22 mouse cellular contexts compared by ENCODE assay signal in the genomic region with DNA sequence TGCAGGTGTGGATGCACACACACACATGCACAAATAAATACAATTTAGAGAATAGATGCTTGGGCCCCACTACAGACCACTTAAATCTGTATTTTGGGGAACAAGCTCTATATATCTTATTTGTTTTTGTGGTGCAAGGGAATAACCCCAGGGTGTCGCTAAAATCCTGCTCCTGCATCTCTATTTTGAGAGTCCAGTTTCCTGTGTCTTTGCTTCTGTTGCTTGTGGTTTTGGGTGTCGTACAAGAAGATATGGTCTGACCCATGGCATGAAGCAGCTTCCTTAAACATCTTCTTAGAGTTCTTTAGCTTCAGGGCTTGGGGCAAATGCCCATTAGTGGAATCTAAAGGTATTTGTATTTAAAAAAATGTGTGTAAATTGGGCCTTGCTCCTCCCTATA. TPM values are rescaled to one million over a fixed set of nuclear protein-coding genes. Genes with fewer than 3 reads are reported as not detected.
DNase-seq lines count a peak whose midpoint lies in the region; ATAC-seq and TF ChIP-seq lines count a peak whose summit lies in the region.
"Had no signal": no experiment of that assay in that cellular context is flagged by ENCODE, and none has a peak within 500 bp of the region (broad histone marks: within the 10 kb centered on the region; RNA-seq: fewer than 3 reads in every experiment).

No protein-coding gene starts in this region.

- H3K27ac ChIP-seq in bone marrow, adult 2 months (ENCODE audit: control insufficient read depth, insufficient read depth, low read depth, low read length, poor library complexity) = peak overlapping the region; percentile 59; the same call in 1 of the 2 replicates
- H3K27ac ChIP-seq: embryonic facial prominence, embryonic 12.5 days; forebrain, embryonic 13.5 days; heart, embryonic 13.5 days; limb, embryonic 15.5 days; neural tube, embryonic 12.5 days had no signal

- no peak for TF ChIP-seq CTCF in bone marrow, adult 2 months (IDR thresholded peaks at IDR 0.05; ENCODE audit: control insufficient read depth, insufficient read depth, low read length)

- peaks cover 10% of the 10 kb centered on the region for H3K4me1 ChIP-seq in bone marrow, adult 2 months (ENCODE audit: control insufficient read depth, insufficient read depth, low read length)
- H3K4me1 ChIP-seq: embryonic facial prominence, embryonic 12.5 days; forebrain, embryonic 13.5 days; heart, embryonic 13.5 days; limb, embryonic 15.5 days; neural tube, embryonic 12.5 days had no signal

- peak; percentile 64 for ATAC-seq in megakaryocyte, adult 5-6 weeks (ENCODE audit: poor library complexity, severe bottlenecking)
- ATAC-seq: forebrain, embryonic 13.5 days; hindbrain, embryonic 16.5 days; intestine, postnatal 0 days had no signal

- whole genome bisulfite sequencing in bone marrow, adult 2 months = 2% methylated on average over 2 of the region's 2 CpGs

- no peak overlapping the region for H3K4me3 ChIP-seq in bone marrow, adult 2 months (replicated peaks; ENCODE audit: control insufficient read depth, low read depth, low read length)
- H3K4me3 ChIP-seq: embryonic facial prominence, embryonic 12.5 days; erythroblast, embryonic 14.5 days; forebrain, embryonic 13.5 days; heart, embryonic 13.5 days; limb, embryonic 15.5 days; neural tube, embryonic 12.5 days had no signal

- intact Hi-C loops in heart, postnatal 14 days (cut with DNase I) = no loop called here

- peak; percentile 46 to 61 for DNase-seq in spleen, postnatal 36 days (ENCODE audit: low spot score in 2 of 2)
- no peak for DNase-seq in spleen, adult 18-20 months
- DNase-seq in right cerebral cortex, postnatal 4 days = no peak
- DNase-seq in heart, postnatal 14 days = no peak
- DNase-seq in cerebellum, adult 9-10 months = no peak
- DNase-seq: adrenal gland, postnatal 36 days; cerebellum, adult 8-10 months; heart, postnatal 36 days; layer of hippocampus, postnatal 36 days; lung, postnatal 10 days; right cerebral cortex, adult 18-20 months; thymus, postnatal 14 days had no signal

- TF ChIP-seq POLR2A in bone marrow, adult 2 months (IDR thresholded peaks at IDR 0.05; ENCODE audit: borderline replicate concordance, control insufficient read depth, low read depth, low read length) = no peak

RNA-seq across cellular contexts. Expression of gene Smg1, which starts 39.7 kb away (rescaled TPM):
- 10.8 and 18.2 TPM in 2 replicates for polyA plus RNA-seq in bone marrow, adult 2 months (2011; ENCODE audit: insufficient read depth, insufficient read length, low replicate concordance, missing spikeins)
- 55.5 and 70.0 TPM in 2 replicates for total RNA-seq in megakaryocyte, adult 5-6 weeks (2015)
- 43.3 and 57.1 TPM in 2 replicates for total RNA-seq in megakaryocyte, adult 5-6 weeks (2017)
- 10 to 100 TPM; 52.8 to 53.8 TPM for total RNA-seq in heart, postnatal 14 days (2021)

Comparison
In these comparisons a context has a peak if more than half of its experiments do, and no peak if none do; other contexts are left out.
1. DNase-seq: peak in spleen, postnatal 36 days (2 of 2); none in spleen, adult 18-20 months (0 of 2), right cerebral cortex, postnatal 4 days (single experiment), heart, postnatal 14 days (0 of 2) and cerebellum, adult 9-10 months (single experiment).